Mouse (Mus musculus): ENCODE results near the gene Sumo1. TPM values are rescaled to one million over a fixed set of nuclear protein-coding genes. Genes with fewer than 3 reads are reported as not detected.
"Not testable (repeated sequence)": the region's sequence is repeated elsewhere in the genome, so short reads cannot be mapped to it uniquely, and the experiment has no call there.

Sumo1 gene
- polyA plus RNA-seq (2012; rRNA removed), result 18.2 and 21.3 TPM in 2 replicates

DNA sequence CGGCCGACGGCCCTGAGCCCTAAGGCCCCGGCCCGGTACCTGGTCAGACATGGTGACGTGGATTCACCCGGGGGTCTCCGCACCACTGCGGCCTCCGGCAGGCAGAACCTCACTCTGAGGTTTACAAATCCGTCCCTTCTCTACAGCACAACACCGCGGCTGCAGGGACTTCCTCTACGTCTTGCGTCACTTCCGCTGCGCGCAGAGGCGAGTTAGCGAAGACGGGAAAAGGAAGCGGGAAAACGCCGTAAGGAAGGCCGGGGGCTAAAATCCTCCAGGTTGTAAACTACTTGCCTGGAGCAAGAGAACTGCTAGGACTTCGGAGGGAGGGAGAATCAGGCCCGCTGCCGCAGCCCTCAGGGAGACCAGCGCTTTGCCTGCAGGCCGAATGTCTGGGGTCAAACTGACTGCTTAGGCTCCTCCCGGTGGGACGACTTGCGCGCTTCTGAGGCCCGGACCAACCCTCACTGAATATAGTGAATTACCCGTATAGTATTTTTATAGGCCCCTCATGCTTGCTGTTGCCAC, at the start of gene Sumo1:
Sumo1 (minus strand) TSS at position 194 of the 528 bp plus-strand sequence.
- peak; percentile 88 for DNase-seq (ENCODE audit: low read depth, low spot score)
- 1% methylated on average over 36 of the region's 36 CpGs for WGBS

DNA sequence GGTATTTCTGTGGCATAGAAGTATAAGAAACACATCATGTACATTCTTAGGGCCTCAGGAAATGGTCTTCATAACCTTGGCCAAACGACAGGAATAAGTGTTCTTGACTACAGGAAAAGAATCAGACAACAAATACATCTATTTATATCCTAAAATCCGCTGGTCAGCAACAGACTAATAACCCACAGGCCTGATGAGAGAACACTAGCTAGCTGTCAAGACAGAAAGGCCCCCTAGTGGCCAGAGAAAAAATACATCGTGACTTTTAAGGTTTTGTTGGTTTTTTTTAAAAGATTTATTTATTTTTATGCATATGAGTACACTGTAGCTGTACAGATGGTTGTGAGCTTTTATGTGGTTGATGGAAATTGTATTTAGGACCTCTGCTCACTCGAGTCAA, 49.3 kb upstream of the Sumo1 start:
- WGBS, result 37% methylated on average over 4 of the region's 4 CpGs
- no peak for DNase-seq (ENCODE audit: low read depth, low spot score)

DNA sequence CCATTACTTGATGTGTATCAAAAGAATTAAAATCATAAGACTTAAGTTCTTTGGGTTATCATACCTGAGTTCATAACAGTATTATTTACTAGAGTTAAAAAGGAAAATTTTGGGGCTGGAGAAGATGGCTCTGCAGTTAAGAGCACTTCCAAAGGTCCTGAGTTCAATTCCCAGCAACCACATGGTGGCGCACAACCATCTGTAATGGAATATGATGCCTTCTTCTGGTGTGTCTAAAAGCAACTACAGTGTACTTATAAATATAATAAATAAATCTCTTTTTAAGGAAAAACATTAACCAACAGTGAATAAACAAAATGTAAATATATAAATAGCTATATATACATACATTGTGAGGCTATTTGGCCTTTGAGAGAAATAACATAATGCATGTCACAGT, 31.1 kb upstream of the Sumo1 start:
- no peak for DNase-seq (ENCODE audit: low read depth, low spot score)
- 98% methylated on average over 1 of the region's 1 CpGs for WGBS

DNA sequence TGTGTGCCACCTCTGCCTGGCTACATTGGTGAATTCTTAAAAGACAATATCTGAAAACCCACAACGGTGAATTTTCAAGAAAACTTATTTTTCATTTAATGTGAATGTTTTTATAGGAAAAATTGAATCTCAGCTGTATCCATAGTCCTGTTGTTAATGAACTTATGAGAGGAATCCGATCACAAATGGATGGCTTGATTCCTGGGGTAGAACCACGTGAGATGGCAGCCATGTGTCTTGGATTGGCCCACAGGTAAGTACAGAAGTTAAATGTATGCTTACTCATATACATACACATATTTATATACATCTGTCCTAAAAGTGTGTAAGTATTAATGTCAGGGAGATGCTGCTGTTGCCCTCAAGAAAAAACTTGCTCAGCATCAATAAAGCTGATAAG, 27.6 kb upstream of the Sumo1 start:
- DNase-seq (ENCODE audit: low read depth, low spot score), result no peak
- WGBS, result 86% methylated on average over 3 of the region's 3 CpGs

DNA sequence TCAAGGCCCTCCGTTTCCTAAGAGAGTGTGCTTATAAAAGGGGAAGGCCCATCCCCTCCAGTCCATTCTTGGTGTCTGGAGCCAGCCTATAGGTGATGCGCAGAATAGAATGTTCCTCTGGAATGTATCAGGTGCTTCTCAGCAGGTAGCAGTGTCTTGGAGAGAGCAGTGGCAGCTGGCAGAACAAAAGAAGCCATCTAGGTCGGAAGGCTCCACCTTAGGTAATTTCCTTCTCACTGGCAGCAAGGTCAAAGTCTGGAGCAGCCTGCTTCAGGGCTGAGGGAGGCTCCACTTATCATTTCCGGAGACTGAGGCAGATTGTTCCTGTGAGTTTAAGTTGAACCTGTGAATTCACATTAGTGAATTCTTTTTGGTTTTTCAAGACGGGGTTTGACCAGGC, 27.1 kb upstream of the Sumo1 start:
- WGBS, result 36% methylated on average over 5 of the region's 5 CpGs
- peak; percentile 40 for DNase-seq (ENCODE audit: low read depth, low spot score)

DNA sequence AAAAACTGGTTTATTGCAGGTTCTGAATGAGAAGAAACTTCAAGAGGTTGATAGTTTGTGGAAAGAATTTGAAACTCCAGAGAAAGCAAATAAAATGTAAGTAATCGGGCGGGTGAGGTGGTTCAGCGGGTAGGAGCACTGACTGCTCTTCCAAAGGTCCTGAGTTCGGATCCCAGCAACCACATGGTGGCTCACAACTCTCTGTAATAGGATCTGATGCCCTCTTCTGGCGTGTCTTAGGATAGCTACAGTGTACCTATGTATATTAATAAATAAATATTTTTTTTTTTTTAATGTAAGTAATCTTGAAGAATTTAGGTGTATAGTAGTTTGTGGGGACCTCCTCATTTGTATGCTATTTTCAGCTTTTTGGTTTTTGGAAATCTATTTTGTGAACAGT, 19.8 kb upstream of the Sumo1 start:
- no peak for DNase-seq (ENCODE audit: low read depth, low spot score)
- 76% methylated on average over 5 of the region's 5 CpGs for WGBS

DNA sequence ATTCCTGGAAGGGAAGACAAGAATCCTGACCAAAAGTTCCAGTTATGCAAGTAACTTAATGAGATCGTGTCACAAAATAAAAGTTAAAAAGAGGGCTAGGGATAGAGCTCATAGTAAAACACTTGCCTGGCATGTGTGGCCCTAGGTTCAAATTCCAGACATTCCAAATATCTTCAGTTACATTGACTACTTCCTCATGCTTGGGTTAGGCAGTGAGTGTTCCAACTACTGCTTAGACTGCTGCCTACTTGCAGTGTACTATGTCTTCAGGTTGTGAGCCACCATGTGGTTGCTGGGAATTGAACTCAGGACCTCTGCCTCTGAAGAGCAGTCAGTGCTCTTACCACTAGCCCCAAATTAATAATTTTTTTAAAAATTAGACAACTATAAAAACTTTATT, 16.9 kb upstream of the Sumo1 start:
- 11% methylated on average over 1 of the region's 1 CpGs for WGBS
- DNase-seq (ENCODE audit: low read depth, low spot score), result no peak

DNA sequence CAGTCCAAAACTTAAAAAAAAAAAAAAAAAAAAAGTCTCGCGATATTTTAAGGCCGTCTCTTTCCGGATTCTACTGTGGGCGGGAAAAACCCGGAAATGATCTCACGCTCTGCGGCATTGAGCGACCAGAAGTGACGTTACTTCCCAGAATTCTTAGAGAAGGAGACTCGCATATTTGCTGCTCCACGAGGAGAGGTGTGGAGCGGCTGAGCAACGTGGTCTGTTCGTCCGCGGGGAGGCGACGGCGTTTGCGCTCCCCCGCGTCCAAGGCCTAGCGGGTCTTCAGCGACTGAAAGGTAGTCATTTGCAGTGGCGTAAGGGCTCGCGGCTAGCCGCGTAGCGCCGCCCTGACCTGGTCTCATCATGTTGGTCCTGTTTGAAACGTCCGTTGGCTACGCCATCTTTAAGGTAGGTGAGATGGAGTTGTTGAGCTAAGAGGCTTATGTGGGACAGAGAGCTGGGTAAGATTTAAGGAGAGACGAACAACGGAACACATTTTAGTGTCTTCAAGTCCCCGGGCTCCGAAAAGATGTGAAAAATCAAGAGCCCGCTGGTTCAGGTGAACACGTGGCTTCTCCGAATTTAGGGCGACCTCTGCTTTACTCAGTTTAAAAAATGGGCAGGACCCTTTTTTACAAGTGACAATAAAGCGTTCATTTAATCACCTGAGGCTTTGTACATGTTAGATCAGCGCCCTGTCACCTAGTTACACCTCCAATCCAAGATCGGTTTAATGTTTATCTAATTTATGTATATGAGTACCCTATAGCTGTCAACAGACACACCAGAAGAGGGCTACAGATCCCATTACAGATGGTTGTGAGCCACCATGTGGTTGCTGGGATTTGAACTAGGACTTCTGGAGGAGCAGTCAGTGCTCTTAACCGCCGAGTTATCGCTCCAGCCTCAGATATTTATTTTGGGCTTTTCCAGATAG, 14.5 kb upstream of the Sumo1 start, which contains the start of gene Nop58:
Nop58 (plus strand) TSS at position 153 of the 937 bp plus-strand sequence.
- WGBS, result under 1% methylated on average over 49 of the region's 49 CpGs
- peak; percentile 92 for DNase-seq (ENCODE audit: low read depth, low spot score)

DNA sequence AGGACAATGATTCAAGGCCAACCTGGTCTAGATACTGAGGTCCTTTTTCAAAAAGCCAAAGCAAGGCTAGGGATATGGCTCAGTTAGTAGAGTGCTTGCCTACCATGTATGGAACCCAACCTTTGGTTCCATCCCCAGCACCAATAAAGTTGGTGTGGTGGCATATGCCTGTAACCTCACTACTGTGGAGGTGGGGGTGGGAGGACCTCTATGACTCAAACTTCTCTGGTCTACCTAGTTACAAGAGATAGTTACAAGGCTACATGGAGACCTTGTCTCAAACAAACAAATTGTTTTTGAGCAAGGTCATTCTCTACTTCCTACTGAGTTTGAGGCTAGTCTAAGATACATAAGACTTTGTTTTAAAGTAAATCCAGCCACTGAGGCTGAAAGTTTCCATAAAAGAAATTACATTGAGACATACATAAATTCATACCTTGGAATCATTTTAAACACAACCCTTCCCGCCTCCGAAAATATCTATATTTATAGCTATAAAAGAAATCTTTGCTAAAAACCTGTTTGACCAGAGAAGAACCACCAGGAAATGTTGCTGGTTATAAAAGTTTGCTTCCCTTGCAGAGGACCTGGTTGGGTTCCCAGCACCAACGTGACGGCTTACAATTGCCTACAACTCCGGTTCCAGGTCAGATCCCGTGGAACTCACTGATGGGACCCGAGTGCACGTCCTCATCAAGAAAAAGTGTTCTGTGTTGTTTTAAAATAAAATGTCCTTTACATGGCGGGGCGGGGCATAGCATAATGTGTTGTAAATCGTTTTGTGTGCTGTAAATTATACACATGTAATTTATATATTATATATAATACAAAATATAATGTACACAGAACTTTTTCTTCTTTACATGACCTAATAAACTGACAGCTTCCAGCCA, 13.5 kb upstream of the Sumo1 start:
- no peak for DNase-seq (ENCODE audit: low read depth, low spot score)
- WGBS, result 3% methylated on average over 11 of the region's 11 CpGs

DNA sequence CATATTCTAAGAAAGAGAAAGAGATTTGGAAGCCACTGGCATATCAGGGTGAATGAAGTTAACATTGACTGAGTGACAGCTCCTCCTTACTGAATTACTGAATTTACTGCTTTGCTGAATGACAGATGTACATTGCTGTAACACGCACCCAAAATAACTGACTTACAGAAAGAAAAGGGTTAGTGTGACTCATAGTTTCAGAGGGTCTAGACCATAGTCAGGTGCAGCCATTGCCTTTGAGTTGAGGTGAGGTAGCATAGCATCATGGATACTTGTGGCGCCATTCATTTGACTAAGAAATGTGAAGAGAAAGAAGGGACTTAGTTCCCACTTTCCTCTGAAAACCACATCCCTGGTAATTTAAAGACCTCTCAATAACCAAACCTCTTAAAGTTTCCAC, 3.0 kb upstream of the Sumo1 start:
- 97% methylated on average over 2 of the region's 2 CpGs for WGBS
- DNase-seq (ENCODE audit: low read depth, low spot score), result no peak

DNA sequence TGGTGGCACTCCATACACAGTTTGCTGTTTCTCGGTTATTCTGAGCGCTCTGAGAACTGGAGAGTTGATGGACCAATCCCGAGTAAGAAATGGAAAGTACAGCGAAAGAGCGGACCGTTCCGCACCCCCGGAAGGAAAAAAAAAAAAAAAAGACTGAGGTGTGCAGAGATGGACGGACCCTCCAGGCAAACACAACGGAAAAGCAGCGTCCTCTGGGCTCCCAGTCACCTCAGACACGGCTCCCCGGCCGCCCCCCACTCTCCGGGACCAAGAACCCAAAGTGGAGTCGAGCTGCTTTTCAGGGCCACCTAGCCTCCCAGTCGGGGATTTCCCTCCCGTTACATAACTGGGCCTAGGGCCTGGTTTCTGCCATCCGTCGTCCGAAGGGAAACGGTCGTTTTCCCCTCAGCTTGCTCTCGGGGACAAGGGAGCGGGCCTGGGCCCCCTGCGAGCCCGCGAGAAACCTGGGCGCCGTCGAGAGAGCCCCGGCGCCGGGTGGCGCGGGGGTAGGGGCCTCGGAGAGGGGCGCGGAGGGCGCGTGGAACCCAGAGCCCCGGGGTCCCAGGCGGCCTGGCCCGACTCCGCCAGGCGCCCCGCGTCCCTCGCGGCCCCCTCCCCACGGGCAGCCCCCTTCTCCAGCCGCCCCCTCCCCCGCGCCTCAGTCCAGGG, 538 bp downstream of the Sumo1 start:
- no peak for DNase-seq (ENCODE audit: low read depth, low spot score)
- WGBS, result under 1% methylated on average over 52 of the region's 54 CpGs

DNA sequence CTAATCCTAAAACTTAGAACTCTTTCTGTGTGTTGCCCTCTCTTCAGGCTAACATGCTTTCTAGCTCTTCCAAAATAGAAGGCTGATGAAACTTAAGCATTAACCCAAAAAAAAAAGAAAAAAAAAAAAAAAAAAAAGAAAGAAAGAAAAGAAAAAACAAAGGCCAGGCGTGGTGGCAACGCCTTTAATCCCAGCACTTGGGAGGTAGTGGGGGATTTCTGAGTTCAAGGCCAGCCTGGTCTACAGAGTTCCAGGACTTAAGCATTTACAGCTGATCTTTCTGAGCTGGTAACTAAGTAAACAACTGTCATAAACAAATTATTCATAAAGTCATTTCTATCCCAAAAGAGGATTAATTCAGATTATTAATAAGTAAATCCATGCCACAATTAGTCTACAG, 1.8 kb downstream of the Sumo1 start:
- DNase-seq (ENCODE audit: low read depth, low spot score), result no peak
- 49% methylated on average over 2 of the region's 2 CpGs for WGBS

DNA sequence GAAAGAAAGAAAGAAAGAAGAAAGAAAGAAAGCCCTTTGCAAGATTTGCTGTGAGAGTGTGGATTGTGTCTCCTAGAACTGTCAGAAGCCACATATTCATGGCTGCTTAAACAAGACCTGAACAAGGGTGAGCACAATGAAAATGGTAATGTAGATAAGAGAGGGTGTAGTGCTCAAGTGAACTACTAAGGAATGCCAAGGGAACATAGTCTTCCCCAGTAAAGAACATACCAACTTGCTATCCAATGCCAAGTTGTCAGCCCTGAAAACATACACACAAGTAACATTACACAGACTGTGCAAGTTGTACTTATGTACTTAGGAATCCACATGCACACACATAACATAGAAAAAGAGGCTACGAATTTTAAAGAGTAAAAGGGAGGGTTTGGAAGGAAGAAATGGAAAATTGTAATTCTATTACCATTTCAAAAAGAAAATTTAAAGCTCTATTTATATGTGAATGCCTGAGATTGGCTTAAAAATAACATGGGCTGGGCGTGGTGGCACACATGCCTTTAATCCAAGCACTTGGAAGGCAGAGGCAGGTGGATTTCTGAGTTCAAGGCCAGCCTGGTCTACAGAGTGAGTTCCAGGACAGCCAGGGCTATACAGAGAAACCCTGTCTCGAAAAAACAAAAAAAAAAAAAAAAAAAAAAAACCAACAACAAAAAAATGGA, 7.0 kb downstream of the Sumo1 start:
- 76% methylated on average over 3 of the region's 3 CpGs for WGBS
- no peak for DNase-seq (ENCODE audit: low read depth, low spot score)

DNA sequence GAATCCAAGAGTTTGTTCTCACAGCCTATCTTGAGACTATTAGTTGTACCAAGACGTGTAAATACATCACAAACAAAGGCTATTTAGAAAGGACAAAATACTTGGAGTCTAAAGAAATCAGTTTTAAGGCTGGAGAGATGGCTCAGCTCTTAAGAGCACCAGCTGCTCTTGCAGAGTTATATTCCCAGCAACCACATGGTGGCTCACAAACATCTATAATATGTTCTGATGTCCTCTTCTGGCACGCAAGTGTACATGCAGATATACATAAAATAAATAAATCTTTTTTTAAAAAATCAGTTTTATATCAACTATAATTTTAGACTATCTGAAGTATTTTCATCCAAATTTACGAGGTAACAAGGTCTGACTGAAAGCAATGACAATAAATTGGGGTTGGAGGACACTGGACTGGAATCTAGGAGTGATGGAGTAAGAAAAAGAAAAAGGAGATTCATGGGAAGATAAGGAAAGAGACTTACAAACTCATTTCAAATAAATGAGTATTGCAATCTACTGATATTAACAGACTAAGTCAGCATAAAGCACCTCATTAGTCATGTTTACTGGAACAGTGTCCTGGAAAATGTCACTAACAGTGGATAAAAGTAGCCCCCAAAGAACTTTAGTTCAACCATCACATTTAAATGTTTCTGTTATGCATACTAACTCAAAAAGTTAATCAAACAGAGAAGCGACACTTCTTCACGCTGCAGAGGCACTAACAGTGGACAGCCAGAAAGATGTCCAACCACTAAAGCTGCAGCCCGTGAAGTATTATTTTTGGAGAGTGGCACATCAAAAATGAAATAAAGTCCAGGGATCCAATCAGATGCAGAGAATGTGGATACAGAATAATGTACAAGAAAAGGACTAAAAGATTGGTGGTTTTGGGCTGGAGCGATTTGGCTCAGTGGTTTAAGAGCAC, 14.1 kb downstream of the Sumo1 start:
- no peak for DNase-seq (ENCODE audit: low read depth, low spot score)

DNA sequence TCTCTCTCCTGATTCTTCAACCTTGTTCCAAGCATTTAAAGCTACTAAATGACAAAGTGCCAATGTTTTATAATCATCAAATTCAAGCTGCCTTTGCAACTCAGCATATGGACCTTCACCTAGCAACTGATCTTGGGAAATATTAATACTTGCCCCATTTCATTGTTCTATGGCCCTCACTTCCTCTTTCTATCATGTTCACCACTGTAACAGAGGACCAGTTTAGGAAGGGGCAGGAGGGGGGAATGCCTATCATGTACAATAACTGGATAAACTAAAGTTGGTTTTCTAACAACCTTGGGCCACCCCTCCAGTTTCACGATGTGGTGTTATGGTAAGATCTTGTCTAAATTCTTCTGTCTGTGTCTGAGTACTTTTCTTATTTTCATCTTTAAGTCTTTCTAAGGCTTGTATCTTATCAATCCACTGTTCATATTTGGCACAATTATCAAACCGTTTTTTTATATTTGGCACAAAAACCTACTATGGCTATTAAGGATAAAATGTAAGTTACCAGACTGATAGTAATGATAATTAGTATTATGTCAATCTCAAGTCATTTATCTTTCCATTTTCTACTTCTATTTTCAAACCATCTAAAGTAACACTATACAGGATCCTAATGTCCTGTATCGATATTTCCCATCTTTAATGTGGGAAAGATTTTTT, 17.3 kb downstream of the Sumo1 start:
- 88% methylated on average over 3 of the region's 3 CpGs for WGBS
- no peak for DNase-seq (ENCODE audit: low read depth, low spot score)

More for the DNA sequence above, 14.1 kb downstream of the Sumo1 start:
- 71% methylated on average over 7 of the region's 7 CpGs for WGBS

DNA sequence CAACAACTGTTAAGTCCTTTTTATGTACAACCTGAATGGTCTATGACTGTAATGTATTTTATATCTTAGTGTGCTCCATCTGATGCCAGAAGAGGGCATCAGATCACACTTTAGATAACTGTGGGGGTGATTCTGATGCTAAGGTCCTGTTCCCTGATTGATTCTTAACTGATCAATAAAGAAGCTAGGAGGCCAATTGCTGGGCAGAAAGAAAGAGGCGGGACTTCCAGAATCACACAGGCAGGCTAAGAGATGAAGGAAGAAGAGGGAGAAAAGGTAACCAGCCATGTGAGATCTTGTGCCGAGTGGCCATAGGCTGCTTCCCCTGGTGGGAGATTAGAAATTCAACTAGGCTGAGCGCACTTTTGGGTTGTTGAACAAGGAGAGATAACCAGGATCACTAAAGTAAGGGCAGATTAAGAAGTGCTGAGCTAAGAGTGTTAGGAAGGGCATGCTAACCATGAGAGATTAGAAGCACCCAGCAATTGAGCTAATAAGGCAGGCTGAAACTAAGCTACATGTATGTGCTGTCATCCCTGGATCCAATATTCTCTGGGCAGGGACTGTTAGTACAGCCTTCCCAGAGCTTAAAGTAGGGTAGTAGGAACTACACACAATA, 19.3 kb downstream of the Sumo1 start:
- no peak for DNase-seq (ENCODE audit: low read depth, low spot score)
- 97% methylated on average over 3 of the region's 3 CpGs for WGBS

DNA sequence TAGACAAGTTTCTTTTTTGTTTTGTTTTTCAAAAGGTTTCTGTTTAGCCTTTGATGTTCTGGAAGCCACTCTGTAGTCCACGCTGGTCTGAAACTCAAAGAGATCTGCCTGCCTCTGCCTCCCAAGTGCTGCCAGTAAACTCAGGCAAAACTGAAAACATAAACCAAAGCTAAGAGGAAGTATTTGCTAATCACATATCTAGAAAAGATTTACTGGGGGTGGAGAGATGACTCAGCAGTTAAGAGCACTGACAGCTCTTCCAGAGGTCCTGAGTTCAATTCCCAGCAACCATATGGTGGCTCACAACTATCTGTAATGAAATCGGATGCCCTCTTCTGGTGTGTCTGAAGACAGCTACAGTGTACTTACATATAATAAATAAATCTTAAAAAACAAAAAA, 24.1 kb downstream of the Sumo1 start:
- WGBS, result 95% methylated on average over 2 of the region's 2 CpGs
- DNase-seq (ENCODE audit: low read depth, low spot score), result not testable (repeated sequence)

Measured in large intestine, adult 2 months (tissue).